Mouse (Mus musculus) forebrain, embryonic 14.5 days (tissue): ENCODE measurements around the gene Pacrg. TPM values are rescaled to one million over a fixed set of nuclear protein-coding genes. Genes with fewer than 3 reads are reported as not detected.
A peak's percentile ranks its signal among the peaks of the same experiment; 100 is the strongest.

Source experiments
- ATAC-seq: fragments of 200-750 bp; cut with Nextera tagmentation; 2 replicates; pipeline ENCODE4 v1.8.0; 2017; ENCODE audit warnings: mild to moderate bottlenecking, moderate library complexity
- DNase-seq: peaks from one replicate; pipeline ENCODE4 v3.0.0-alpha.2; 2015; ENCODE audit warnings: low spot score
- H3K27ac ChIP-seq: fragments of 300-500 bp; sonication (generic); 2 replicates; pipeline ENCODE4 v1.5.1; 2014; ENCODE audit warnings: low read depth, mild to moderate bottlenecking, control low read depth, low read length, moderate library complexity
- H3K27me3 ChIP-seq: fragments of 300-500 bp; sonication (generic); replicated peaks from 2 replicates; pipeline ENCODE4 v1.6.1; 2014; ENCODE audit warnings: low read length, control low read depth, mixed read lengths; ENCODE audit not compliant: control insufficient read depth, insufficient read depth
- H3K36me3 ChIP-seq: fragments of 300-500 bp; sonication (generic); 2 replicates; pipeline ENCODE4 v1.6.1; 2014; ENCODE audit warnings: low read length, control low read depth; ENCODE audit not compliant: control insufficient read depth, insufficient read depth
- H3K4me1 ChIP-seq: fragments of 300-500 bp; sonication (generic); 2 replicates; pipeline ENCODE4 v1.6.1; 2014; ENCODE audit warnings: antibody characterized with exemption, low read length, control low read depth; ENCODE audit not compliant: control insufficient read depth, insufficient read depth
- H3K4me2 ChIP-seq: fragments of 300-500 bp; sonication (generic); 2 replicates; pipeline ENCODE4 v1.6.1; 2014; ENCODE audit warnings: mild to moderate bottlenecking, control low read depth, low read length
- H3K4me3 ChIP-seq: fragments of 300-500 bp; sonication (generic); 2 replicates; pipeline ENCODE4 v1.5.1; 2014; ENCODE audit warnings: low read depth, low read length, control low read depth
- H3K9ac ChIP-seq: fragments of 300-500 bp; sonication (generic); 2 replicates; pipeline ENCODE4 v1.6.1; 2014; ENCODE audit warnings: mild to moderate bottlenecking, low read length, control low read depth, moderate library complexity
- H3K9me3 ChIP-seq: fragments of 300-500 bp; sonication (generic); replicated peaks from 2 replicates; pipeline ENCODE4 v1.6.1; 2016; ENCODE audit warnings: low read length, control low read depth, mixed read lengths; ENCODE audit not compliant: control insufficient read depth
- WGBS: fragments of 180-500 bp; shearing (Covaris S2); extraction: QIAGEN DNeasy Blood & Tissue Kit; methylation state at CpG from one replicate; pipeline ENCODE4 v1.1.7; 2014; 5-methylcytosine and 5-hydroxymethylcytosine counted together
- polyA plus RNA-seq: library from polyadenylated mRNA; unstranded; fragments of >200 nt; fragmentation: Nextera tagmentation; extraction: Ambion mirVana; gene quantifications from 2 replicates; pipeline ENCODE4 v1.2.1, GENCODE M21; 2014

Pacrg gene
- polyA plus RNA-seq, 1 experiment from 2014 or later, result 7.8 TPM

DNA sequence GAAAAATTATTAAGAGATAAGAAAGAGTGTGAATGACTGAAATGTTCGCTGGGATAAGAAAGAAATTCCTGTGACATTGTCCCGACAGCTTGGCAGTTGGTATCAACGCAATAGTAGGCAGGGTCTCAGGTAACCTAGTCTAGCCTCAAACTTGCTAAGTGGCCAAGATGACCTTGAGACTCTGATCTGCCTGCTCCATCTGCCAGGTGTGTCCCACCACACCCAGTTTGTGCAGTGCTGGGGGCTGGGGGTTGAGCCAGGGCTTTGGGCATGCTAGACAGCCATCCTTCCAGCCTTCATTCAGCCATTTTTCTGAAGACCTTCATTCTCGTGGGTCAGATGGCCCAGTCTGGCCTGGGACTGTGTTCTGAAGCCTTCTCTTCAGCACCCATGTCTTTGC, 473.5 kb downstream of the Pacrg start:
- H3K27ac ChIP-seq, result no peak overlapping the region
- H3K4me3 ChIP-seq, result no peak overlapping the region
- no peak overlapping the region for H3K4me2 ChIP-seq
- WGBS, result 93% methylated on average over 4 of the region's 4 CpGs
- H3K4me1 ChIP-seq, result no peaks in the 10 kb centered on the region
- no peaks in the 10 kb centered on the region for H3K9me3 ChIP-seq
- no peaks in the 10 kb centered on the region for H3K27me3 ChIP-seq
- DNase-seq, result no peak
- H3K36me3 ChIP-seq, result no peaks in the 10 kb centered on the region
- ATAC-seq, result no peak
- H3K9ac ChIP-seq, result no peak overlapping the region

DNA sequence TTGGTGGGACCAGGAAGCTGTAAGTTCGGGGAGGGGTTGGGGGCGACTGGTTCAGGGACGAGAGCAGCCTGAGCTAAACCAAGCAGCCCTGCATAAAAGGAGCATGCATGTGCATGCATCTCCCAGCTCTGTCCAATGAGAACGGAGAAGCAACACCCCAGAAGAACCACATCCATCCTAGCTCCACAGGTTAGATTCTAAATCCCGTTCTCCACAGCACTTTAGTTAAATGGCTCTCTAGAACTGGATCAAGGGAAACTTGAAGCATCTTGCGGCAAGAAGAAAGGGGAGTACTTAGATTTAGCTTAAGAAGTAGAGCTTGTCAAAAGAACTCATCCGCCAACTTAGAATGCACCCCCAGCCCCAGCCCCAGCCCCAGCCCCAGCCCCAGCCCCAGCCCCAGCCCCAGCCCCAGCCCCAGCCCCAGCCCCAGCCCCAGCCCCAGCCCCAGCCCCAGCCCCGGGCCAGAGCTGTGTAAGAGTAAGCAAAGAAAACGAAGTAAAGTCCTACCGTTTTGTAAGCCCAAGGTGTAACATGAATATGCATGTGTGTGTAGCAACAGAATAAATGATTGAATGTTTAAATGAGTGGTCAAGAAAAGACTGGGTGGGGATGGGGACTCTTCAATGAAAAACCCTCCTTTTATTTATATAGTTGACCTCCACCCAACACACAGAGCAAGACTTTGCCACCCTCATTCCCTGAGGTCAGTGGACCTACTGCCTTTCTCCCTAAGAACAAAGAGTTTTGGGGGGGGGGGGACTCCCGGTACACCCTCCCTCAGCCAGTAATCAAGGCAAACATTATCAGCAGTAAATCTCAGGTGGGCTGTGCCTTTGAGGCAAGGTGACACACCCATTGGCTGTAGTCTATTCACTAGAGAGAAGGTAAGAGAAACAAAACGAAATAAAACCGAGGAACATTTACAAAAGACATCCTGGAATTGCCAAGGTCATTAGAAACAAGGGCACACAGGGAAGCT, 474.3 kb downstream of the Pacrg start:
- Histone ChIP-seq H3K9ac (no peak overlapping the region), H3K4me3 (no peak overlapping the region), H3K4me2 (no peak overlapping the region), H3K36me3 (no peaks in the 10 kb centered on the region), H3K27me3 (no peaks in the 10 kb centered on the region), H3K9me3 (no peaks in the 10 kb centered on the region), H3K27ac (no peak overlapping the region), H3K4me1 (no peaks in the 10 kb centered on the region)
- DNase-seq, result no peak
- 61% methylated on average over 13 of the region's 13 CpGs for WGBS
- no peak for ATAC-seq

DNA sequence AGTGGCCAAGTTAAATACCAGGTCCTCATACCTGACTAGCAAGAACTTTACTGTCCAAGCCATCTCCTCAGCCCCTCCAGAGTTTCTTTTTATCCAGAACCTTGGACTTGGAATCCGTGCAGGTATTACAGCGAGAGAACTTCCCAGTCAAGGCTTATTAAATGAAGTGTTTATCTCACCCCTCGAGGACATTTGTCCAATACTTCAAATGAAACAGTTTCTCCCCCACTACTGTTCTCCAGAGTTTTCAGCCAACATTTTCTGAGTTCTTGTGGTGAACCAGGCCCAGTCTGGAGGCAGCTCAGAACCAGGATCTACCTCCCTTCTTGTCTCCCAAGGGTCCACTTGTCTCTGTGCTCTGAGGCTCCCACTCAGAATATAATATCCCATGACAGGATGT, 477.0 kb downstream of the Pacrg start:
- ATAC-seq, result no peak
- no peak for DNase-seq
- 91% methylated on average over 3 of the region's 3 CpGs for WGBS
- Histone ChIP-seq H3K4me3 (no peak overlapping the region), H3K27me3 (no peaks in the 10 kb centered on the region), H3K36me3 (no peaks in the 10 kb centered on the region), H3K4me1 (no peaks in the 10 kb centered on the region), H3K27ac (no peak overlapping the region), H3K9ac (no peak overlapping the region), H3K4me2 (no peak overlapping the region), H3K9me3 (no peaks in the 10 kb centered on the region)

DNA sequence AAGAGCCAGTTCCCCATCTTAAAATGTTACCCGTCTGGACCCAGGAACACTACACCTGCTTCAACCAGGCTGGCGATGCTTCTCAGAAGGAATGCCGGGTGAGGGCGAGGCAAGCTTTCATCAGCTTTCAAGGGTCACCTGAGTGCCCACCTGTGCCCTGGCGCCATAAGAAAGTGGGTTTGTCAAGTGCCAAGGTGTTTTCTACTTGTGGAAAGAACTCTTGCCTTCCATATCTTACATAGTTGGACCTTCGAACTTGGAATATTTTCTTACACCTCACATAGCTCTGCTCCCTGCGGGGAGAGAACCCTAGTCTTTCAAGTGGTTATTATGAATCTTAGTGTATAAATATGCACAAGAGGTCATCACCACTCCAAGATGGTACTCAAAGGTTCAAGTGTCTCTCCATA, 478.2 kb downstream of the Pacrg start:
- peaks cover 3% of the 10 kb centered on the region; the same call in 1 of the 2 replicates for H3K4me1 ChIP-seq
- H3K27me3 ChIP-seq, result no peaks in the 10 kb centered on the region
- 96% methylated on average over 7 of the region's 7 CpGs for WGBS
- no peak overlapping the region for H3K27ac ChIP-seq
- no peaks in the 10 kb centered on the region for H3K9me3 ChIP-seq
- H3K4me2 ChIP-seq, result no peak overlapping the region
- H3K9ac ChIP-seq, result no peak overlapping the region
- no peak for ATAC-seq
- no peak for DNase-seq
- no peak overlapping the region for H3K4me3 ChIP-seq
- H3K36me3 ChIP-seq, result no peaks in the 10 kb centered on the region

DNA sequence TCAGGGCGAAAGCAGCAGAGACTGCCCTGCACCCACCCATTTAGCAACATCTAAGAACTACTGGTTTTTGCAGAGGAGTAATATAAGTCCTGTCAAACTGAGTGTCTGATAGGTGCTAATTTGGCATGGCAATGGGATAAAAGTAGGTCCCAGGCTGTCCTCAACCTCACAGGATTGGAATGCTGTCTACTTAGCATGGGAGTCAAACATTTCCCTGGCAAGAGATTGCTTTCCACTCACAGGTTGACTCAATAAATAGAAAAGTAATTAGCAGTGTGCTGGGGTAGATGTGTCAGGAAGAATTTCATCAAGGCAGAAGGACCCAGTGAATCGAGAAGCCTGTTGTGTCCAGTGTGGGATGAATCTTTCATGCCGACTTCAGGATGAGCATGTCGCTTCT, 479.4 kb downstream of the Pacrg start:
- no peak overlapping the region for H3K4me2 ChIP-seq
- no peak overlapping the region for H3K27ac ChIP-seq
- H3K4me1 ChIP-seq, result peaks cover 3% of the 10 kb centered on the region; the same call in 1 of the 2 replicates
- 70% methylated on average over 4 of the region's 4 CpGs for WGBS
- no peaks in the 10 kb centered on the region for H3K9me3 ChIP-seq
- DNase-seq, result peak; percentile 33
- H3K36me3 ChIP-seq, result no peaks in the 10 kb centered on the region
- H3K4me3 ChIP-seq, result no peak overlapping the region
- 0 out of 2 replicates have a peak, but pooled peaks have one; percentile 4 for ATAC-seq
- H3K27me3 ChIP-seq, result no peaks in the 10 kb centered on the region
- no peak overlapping the region for H3K9ac ChIP-seq

DNA sequence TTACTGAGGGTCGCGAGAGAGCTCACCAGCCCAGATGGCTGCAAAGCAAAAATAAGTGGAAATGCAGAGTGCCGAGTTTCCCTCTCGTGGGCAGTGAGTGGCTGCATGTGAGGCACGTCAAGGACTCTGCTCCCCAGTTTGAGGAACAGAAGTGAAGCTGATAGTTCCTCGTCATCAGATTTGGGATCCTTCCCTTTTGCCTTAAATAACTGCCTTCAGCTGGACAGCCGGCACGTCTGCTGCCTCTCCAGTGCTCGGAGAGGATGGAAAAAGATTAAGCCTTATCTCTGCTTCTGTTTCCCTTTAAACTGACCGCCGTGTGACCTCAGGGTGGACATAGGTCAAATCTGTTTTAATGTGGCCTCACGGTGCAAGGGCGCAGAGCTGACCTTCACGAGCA, 480.6 kb downstream of the Pacrg start:
- no peak overlapping the region for H3K4me3 ChIP-seq
- H3K27ac ChIP-seq, result no peak overlapping the region
- no peaks in the 10 kb centered on the region for H3K27me3 ChIP-seq
- WGBS, result 92% methylated on average over 14 of the region's 14 CpGs
- H3K4me1 ChIP-seq, result peaks cover 3% of the 10 kb centered on the region; the same call in 1 of the 2 replicates
- no peak overlapping the region for H3K4me2 ChIP-seq
- no peaks in the 10 kb centered on the region for H3K36me3 ChIP-seq
- no peak for ATAC-seq
- DNase-seq, result no peak
- no peak overlapping the region for H3K9ac ChIP-seq
- H3K9me3 ChIP-seq, result no peaks in the 10 kb centered on the region

DNA sequence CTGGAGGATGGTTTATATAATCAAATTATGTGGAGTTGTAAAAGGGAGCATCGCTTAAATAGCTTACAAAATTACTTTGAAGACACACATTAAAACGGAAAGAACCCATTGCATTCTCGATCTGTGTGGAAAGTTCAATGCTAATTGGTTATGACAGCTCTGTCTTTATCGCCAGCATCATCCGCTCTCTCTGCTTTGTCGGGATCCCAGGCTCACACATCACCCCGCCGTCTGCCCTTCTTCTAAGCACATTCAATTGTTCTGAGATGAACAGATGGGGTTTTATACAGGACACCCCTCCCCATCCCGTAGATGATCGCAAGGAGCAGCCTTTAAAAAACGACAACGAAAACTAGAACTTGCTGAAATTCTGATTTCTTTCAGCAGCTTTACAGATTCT, 482.8 kb downstream of the Pacrg start:
- H3K4me3 ChIP-seq, result no peak overlapping the region
- 63% methylated on average over 12 of the region's 12 CpGs for WGBS
- H3K27me3 ChIP-seq, result no peaks in the 10 kb centered on the region
- no peak overlapping the region for H3K27ac ChIP-seq
- DNase-seq, result peak; percentile 47
- no peaks in the 10 kb centered on the region for H3K9me3 ChIP-seq
- 0 out of 2 replicates have a peak overlapping the region, but pooled peaks have one; percentile 3 for H3K4me2 ChIP-seq
- no peak overlapping the region for H3K9ac ChIP-seq
- ATAC-seq, result peak; percentile 46; the same call in 1 of the 2 replicates
- peaks cover 3% of the 10 kb centered on the region; the same call in 1 of the 2 replicates for H3K4me1 ChIP-seq
- no peaks in the 10 kb centered on the region for H3K36me3 ChIP-seq

DNA sequence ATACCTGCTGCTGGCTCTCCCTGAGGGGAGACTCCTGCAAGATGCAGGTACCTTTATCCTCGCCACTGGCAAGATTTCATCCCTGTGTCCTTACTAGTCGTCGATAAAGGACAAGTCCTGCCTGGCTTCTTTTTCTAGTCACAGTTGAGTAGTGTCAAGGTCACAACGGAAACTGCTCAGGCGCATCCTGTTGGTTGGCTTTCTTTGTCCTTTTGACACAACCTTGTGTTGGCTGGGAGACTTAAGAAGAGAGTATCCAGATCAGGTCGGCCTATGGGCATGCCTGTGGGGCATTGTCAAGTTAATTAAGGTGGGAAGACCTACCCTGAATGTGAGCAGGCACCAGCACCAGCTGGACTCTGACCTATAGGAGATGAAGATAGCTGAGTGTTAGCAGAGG, 483.8 kb downstream of the Pacrg start:
- Histone ChIP-seq H3K9me3 (no peaks in the 10 kb centered on the region), H3K4me3 (no peak overlapping the region), H3K9ac (no peak overlapping the region), H3K4me2 (no peak overlapping the region), H3K4me1 (peaks cover 3% of the 10 kb centered on the region; the same call in 1 of the 2 replicates), H3K36me3 (no peaks in the 10 kb centered on the region), H3K27ac (no peak overlapping the region), H3K27me3 (no peaks in the 10 kb centered on the region)
- 65% methylated on average over 6 of the region's 6 CpGs for WGBS
- DNase-seq (no peak), ATAC-seq (no peak)

DNA sequence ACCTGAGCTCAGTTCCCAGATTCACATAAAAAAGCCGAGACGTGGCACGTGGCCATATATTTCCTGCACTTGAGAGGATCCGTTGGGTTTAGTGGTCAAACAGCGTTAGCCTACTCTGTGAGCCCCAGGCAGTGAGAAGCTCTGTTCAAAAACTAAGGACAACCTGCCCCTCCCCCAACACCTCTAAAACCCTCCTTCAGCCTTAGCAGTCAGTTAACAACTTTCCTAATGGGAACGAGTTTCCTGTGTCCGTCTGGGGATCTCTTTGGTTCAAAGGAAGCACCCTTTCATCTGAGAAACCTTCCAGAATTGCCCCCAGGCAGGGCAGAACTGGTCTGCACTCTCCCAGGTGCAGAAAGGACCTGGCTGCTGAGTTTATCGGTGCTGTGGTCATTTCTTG, 484.4 kb downstream of the Pacrg start:
- no peak overlapping the region for H3K9ac ChIP-seq
- H3K4me3 ChIP-seq, result no peak overlapping the region
- peaks cover 3% of the 10 kb centered on the region; the same call in 1 of the 2 replicates for H3K4me1 ChIP-seq
- 47% methylated on average over 8 of the region's 8 CpGs for WGBS
- H3K27me3 ChIP-seq, result no peaks in the 10 kb centered on the region
- no peak overlapping the region for H3K27ac ChIP-seq
- no peaks in the 10 kb centered on the region for H3K36me3 ChIP-seq
- H3K4me2 ChIP-seq, result no peak overlapping the region
- DNase-seq, result no peak
- no peaks in the 10 kb centered on the region for H3K9me3 ChIP-seq
- ATAC-seq, result no peak
